Mouse (Mus musculus): Measurements from ENCODE around the gene Cemip2. TPM values are rescaled to one million over a fixed set of nuclear protein-coding genes. Genes with fewer than 3 reads are reported as not detected.

The Cemip2 gene
- polyA plus RNA-seq, 1 experiment, result 0.58 TPM

GRCm38 (mm10) chr19:21777171-21777731, 891 bp upstream of the Cemip2 start:
- H3K4me1 ChIP-seq (ENCODE audit: control insufficient read depth, insufficient read depth, low read length), result peaks cover 11% of the 10 kb centered on the region
- H3K4me3 ChIP-seq (ENCODE audit: control insufficient read depth, low read depth, low read length), result no peak overlapping the region
- no peak for TF ChIP-seq CTCF (IDR thresholded peaks at IDR 0.05; ENCODE audit: control insufficient read depth, insufficient read depth, insufficient replicate concordance, low read depth, low read length)
- no peak for TF ChIP-seq POLR2A (IDR thresholded peaks at IDR 0.05; ENCODE audit: control insufficient read depth, low read depth, low read length)
- no peak overlapping the region for H3K27ac ChIP-seq (ENCODE audit: control insufficient read depth, insufficient read depth, low read depth, low read length)
- H3K36me3 ChIP-seq (ENCODE audit: control insufficient read depth, insufficient read depth, low read length), result no peaks in the 10 kb centered on the region
- H3K27me3 ChIP-seq (ENCODE audit: control insufficient read depth, insufficient read depth, low read length), result no peaks in the 10 kb centered on the region

- Histone ChIP-seq H3K27ac (ENCODE audit: control insufficient read depth, insufficient read depth, low read depth, low read length) (no peak overlapping the region), H3K4me1 (ENCODE audit: control insufficient read depth, insufficient read depth, low read length) (peaks cover 11% of the 10 kb centered on the region), H3K27me3 (ENCODE audit: control insufficient read depth, insufficient read depth, low read length) (no peaks in the 10 kb centered on the region), H3K4me3 (ENCODE audit: control insufficient read depth, low read depth, low read length) (peak overlapping the region; percentile 86), H3K36me3 (ENCODE audit: control insufficient read depth, insufficient read depth, low read length) (no peaks in the 10 kb centered on the region)
- TF ChIP-seq POLR2A (IDR thresholded peaks at IDR 0.05; ENCODE audit: control insufficient read depth, low read depth, low read length), result no peak
- TF ChIP-seq CTCF (IDR thresholded peaks at IDR 0.05; ENCODE audit: control insufficient read depth, insufficient read depth, insufficient replicate concordance, low read depth, low read length), result no peak
Measured at GRCm38 (mm10) chr19:21779106-21779505, 964 bp downstream of the Cemip2 start.

- Histone ChIP-seq H3K27me3 (ENCODE audit: control insufficient read depth, insufficient read depth, low read length) (no peaks in the 10 kb centered on the region), H3K27ac (ENCODE audit: control insufficient read depth, insufficient read depth, low read depth, low read length) (no peak overlapping the region), H3K4me1 (ENCODE audit: control insufficient read depth, insufficient read depth, low read length) (peaks cover 11% of the 10 kb centered on the region), H3K4me3 (ENCODE audit: control insufficient read depth, low read depth, low read length) (no peak overlapping the region), H3K36me3 (ENCODE audit: control insufficient read depth, insufficient read depth, low read length) (no peaks in the 10 kb centered on the region)
- TF ChIP-seq CTCF (IDR thresholded peaks at IDR 0.05; ENCODE audit: control insufficient read depth, insufficient read depth, insufficient replicate concordance, low read depth, low read length) (no peak), POLR2A (IDR thresholded peaks at IDR 0.05; ENCODE audit: control insufficient read depth, low read depth, low read length) (no peak)
Measured at GRCm38 (mm10) chr19:21780663-21781062, 2.5 kb downstream of the Cemip2 start.

GRCm38 (mm10) chr19:21781066-21781786, 3.1 kb downstream of the Cemip2 start:
- H3K4me1 ChIP-seq (ENCODE audit: control insufficient read depth, insufficient read depth, low read length), result peaks cover 11% of the 10 kb centered on the region
- H3K36me3 ChIP-seq (ENCODE audit: control insufficient read depth, insufficient read depth, low read length), result no peaks in the 10 kb centered on the region
- no peak overlapping the region for H3K27ac ChIP-seq (ENCODE audit: control insufficient read depth, insufficient read depth, low read depth, low read length)
- no peak for TF ChIP-seq CTCF (IDR thresholded peaks at IDR 0.05; ENCODE audit: control insufficient read depth, insufficient read depth, insufficient replicate concordance, low read depth, low read length)
- no peak for TF ChIP-seq POLR2A (IDR thresholded peaks at IDR 0.05; ENCODE audit: control insufficient read depth, low read depth, low read length)
- no peaks in the 10 kb centered on the region for H3K27me3 ChIP-seq (ENCODE audit: control insufficient read depth, insufficient read depth, low read length)
- H3K4me3 ChIP-seq (ENCODE audit: control insufficient read depth, low read depth, low read length), result no peak overlapping the region

DNA sequence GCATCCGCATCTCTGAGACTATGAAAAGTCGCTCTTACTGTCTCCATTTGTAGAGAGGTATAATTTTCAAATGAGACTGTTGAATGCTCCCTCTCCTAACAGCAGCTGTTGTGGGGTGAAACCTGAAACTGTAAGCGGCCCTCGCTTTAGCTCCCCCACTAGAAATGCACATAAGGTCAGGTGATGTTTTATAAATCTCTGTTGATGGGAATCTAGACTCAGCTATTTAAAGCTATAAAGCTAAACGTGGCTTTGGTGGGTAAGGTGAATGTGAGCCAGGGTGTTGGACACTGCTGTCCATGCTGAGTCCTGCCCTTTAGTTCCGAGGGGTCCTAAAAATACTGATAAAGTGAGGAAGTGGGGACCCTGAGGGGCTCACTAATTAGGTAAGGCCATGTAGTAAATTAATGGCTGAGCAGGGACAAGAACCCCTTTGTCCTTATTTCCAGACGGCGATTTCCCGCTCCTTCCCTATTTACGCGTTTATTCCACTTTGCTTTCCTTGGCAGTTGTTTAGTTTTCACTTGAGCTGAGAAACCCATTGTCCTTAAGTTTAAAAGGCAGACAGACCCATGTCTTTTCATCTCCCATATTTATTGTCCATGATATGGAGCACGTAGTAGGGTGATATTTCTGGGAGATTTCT, 3.8 kb downstream of the Cemip2 start:
- Histone ChIP-seq H3K4me3 (ENCODE audit: control insufficient read depth, low read depth, low read length) (no peak overlapping the region), H3K27me3 (ENCODE audit: control insufficient read depth, insufficient read depth, low read length) (no peaks in the 10 kb centered on the region), H3K36me3 (ENCODE audit: control insufficient read depth, insufficient read depth, low read length) (no peaks in the 10 kb centered on the region), H3K4me1 (ENCODE audit: control insufficient read depth, insufficient read depth, low read length) (peaks cover 11% of the 10 kb centered on the region), H3K27ac (ENCODE audit: control insufficient read depth, insufficient read depth, low read depth, low read length) (no peak overlapping the region)
- no peak for TF ChIP-seq CTCF (IDR thresholded peaks at IDR 0.05; ENCODE audit: control insufficient read depth, insufficient read depth, insufficient replicate concordance, low read depth, low read length)
- no peak for TF ChIP-seq POLR2A (IDR thresholded peaks at IDR 0.05; ENCODE audit: control insufficient read depth, low read depth, low read length)

- Histone ChIP-seq H3K27me3 (ENCODE audit: control insufficient read depth, insufficient read depth, low read length) (no peaks in the 10 kb centered on the region), H3K4me1 (ENCODE audit: control insufficient read depth, insufficient read depth, low read length) (peaks cover 6% of the 10 kb centered on the region; the same call in 1 of the 2 replicates), H3K36me3 (ENCODE audit: control insufficient read depth, insufficient read depth, low read length) (no peaks in the 10 kb centered on the region), H3K27ac (ENCODE audit: control insufficient read depth, insufficient read depth, low read depth, low read length) (no peak overlapping the region), H3K4me3 (ENCODE audit: control insufficient read depth, low read depth, low read length) (no peak overlapping the region)
- no peak for TF ChIP-seq CTCF (IDR thresholded peaks at IDR 0.05; ENCODE audit: control insufficient read depth, insufficient read depth, insufficient replicate concordance, low read depth, low read length)
- no peak for TF ChIP-seq POLR2A (IDR thresholded peaks at IDR 0.05; ENCODE audit: control insufficient read depth, low read depth, low read length)
Measured at GRCm38 (mm10) chr19:21783717-21784116, 5.6 kb downstream of the Cemip2 start.

GRCm38 (mm10) chr19:21784331-21785131, 6.4 kb downstream of the Cemip2 start:
- TF ChIP-seq CTCF (IDR thresholded peaks at IDR 0.05; ENCODE audit: control insufficient read depth, insufficient read depth, insufficient replicate concordance, low read depth, low read length) (no peak), POLR2A (IDR thresholded peaks at IDR 0.05; ENCODE audit: control insufficient read depth, low read depth, low read length) (no peak)
- H3K4me1 ChIP-seq (ENCODE audit: control insufficient read depth, insufficient read depth, low read length), result no peaks in the 10 kb centered on the region
- no peaks in the 10 kb centered on the region for H3K36me3 ChIP-seq (ENCODE audit: control insufficient read depth, insufficient read depth, low read length)
- H3K27me3 ChIP-seq (ENCODE audit: control insufficient read depth, insufficient read depth, low read length), result no peaks in the 10 kb centered on the region
- no peak overlapping the region for H3K4me3 ChIP-seq (ENCODE audit: control insufficient read depth, low read depth, low read length)
- H3K27ac ChIP-seq (ENCODE audit: control insufficient read depth, insufficient read depth, low read depth, low read length), result no peak overlapping the region
